Mouse (Mus musculus) E14TG2a.4 (cell line): ENCODE measurements around the gene Cfap300.

Experiments used
- H3K27me3 ChIP-seq: 2 replicates; pipeline ENCODE4 v1.6.1; 2014; ENCODE audit warnings: low read length, control low read depth; ENCODE audit not compliant: insufficient read depth
- H3K36me3 ChIP-seq: 2 replicates; pipeline ENCODE4 v1.6.1; 2014; ENCODE audit warnings: low read length, control low read depth; ENCODE audit not compliant: insufficient read depth
- H3K4me1 ChIP-seq: replicated peaks from 2 replicates; pipeline ENCODE4 v1.6.1; 2014; ENCODE audit warnings: low read depth, low read length, control low read depth
- H3K4me3 ChIP-seq: replicated peaks from 2 replicates; pipeline ENCODE4 v1.5.1; 2014; ENCODE audit warnings: mild to moderate bottlenecking, low read length
- H3K9me3 ChIP-seq: 2 replicates; pipeline ENCODE4 v1.6.1; 2014; ENCODE audit warnings: low read length, control low read depth
- CTCF ChIP-seq: conservative IDR thresholded peaks from 2 replicates; pipeline ENCODE4 v1.5.1; 2014; ENCODE audit warnings: low read length
- NANOG ChIP-seq: IDR thresholded peaks from 2 replicates; pipeline ENCODE4 v1.6.1; 2014; ENCODE audit warnings: borderline replicate concordance, low read length, mixed read lengths
- POU5F1 ChIP-seq: IDR thresholded peaks from 2 replicates; pipeline ENCODE4 v1.6.1; 2014; ENCODE audit warnings: low read length, borderline replicate concordance

Cfap300 gene

GRCm38 (mm10) chr9:8001352-8001751 lies 41.3 kb downstream of the Cfap300 start:
- TF ChIP-seq NANOG (no peak), CTCF (no peak), POU5F1 (no peak)
- H3K9me3 ChIP-seq: no peaks in the 10 kb centered on the region
- H3K4me3 ChIP-seq: no peak overlapping the region
- no peaks in the 10 kb centered on the region for H3K27me3 ChIP-seq
- H3K4me1 ChIP-seq: peaks cover 69% of the 10 kb centered on the region
- H3K36me3 ChIP-seq: peaks cover 51% of the 10 kb centered on the region

- Histone ChIP-seq H3K27me3 (no peaks in the 10 kb centered on the region), H3K4me3 (no peak overlapping the region), H3K4me1 (peaks cover 86% of the 10 kb centered on the region), H3K9me3 (no peaks in the 10 kb centered on the region), H3K36me3 (peaks cover 72% of the 10 kb centered on the region)
- no peak for TF ChIP-seq NANOG
- no peak for TF ChIP-seq POU5F1
- no peak for TF ChIP-seq CTCF
Observed at GRCm38 (mm10) chr9:7994275-7994674, 48.3 kb downstream of the Cfap300 start.

GRCm38 (mm10) chr9:7992651-7993050 lies 50.0 kb downstream of the Cfap300 start:
- H3K4me1 ChIP-seq: peaks cover 85% of the 10 kb centered on the region
- no peaks in the 10 kb centered on the region for H3K9me3 ChIP-seq
- H3K4me3 ChIP-seq: no peak overlapping the region
- peaks cover 69% of the 10 kb centered on the region for H3K36me3 ChIP-seq
- TF ChIP-seq CTCF (no peak), NANOG (no peak), POU5F1 (no peak)
- H3K27me3 ChIP-seq: no peaks in the 10 kb centered on the region

- no peak for TF ChIP-seq POU5F1
- TF ChIP-seq CTCF: no peak
- Histone ChIP-seq H3K9me3 (no peaks in the 10 kb centered on the region), H3K27me3 (no peaks in the 10 kb centered on the region), H3K4me3 (no peak overlapping the region), H3K4me1 (peaks cover 78% of the 10 kb centered on the region), H3K36me3 (peaks cover 74% of the 10 kb centered on the region)
Observed at GRCm38 (mm10) chr9:7990897-7991296, 51.7 kb downstream of the Cfap300 start.

GRCm38 (mm10) chr9:7987119-7987518 lies 55.5 kb downstream of the Cfap300 start:
- Histone ChIP-seq H3K4me1 (peaks cover 75% of the 10 kb centered on the region), H3K36me3 (peaks cover 67% of the 10 kb centered on the region), H3K4me3 (no peak overlapping the region), H3K9me3 (no peaks in the 10 kb centered on the region), H3K27me3 (no peaks in the 10 kb centered on the region)
- TF ChIP-seq POU5F1 (no peak), CTCF (no peak), NANOG (no peak)

GRCm38 (mm10) chr9:7984287-7984686 lies 58.3 kb downstream of the Cfap300 start:
- Histone ChIP-seq H3K9me3 (no peaks in the 10 kb centered on the region), H3K27me3 (no peaks in the 10 kb centered on the region), H3K4me1 (peaks cover 73% of the 10 kb centered on the region), H3K4me3 (no peak overlapping the region), H3K36me3 (peaks cover 63% of the 10 kb centered on the region)
- TF ChIP-seq POU5F1: no peak
- no peak for TF ChIP-seq CTCF
- no peak for TF ChIP-seq NANOG

- Histone ChIP-seq H3K36me3 (peaks cover 64% of the 10 kb centered on the region), H3K4me1 (peaks cover 73% of the 10 kb centered on the region), H3K4me3 (no peak overlapping the region), H3K9me3 (no peaks in the 10 kb centered on the region), H3K27me3 (no peaks in the 10 kb centered on the region)
- TF ChIP-seq NANOG: peak; percentile 24; the same call in 1 of the 2 replicates
- no peak for TF ChIP-seq POU5F1
- TF ChIP-seq CTCF: no peak
Observed at GRCm38 (mm10) chr9:7983665-7984064, 59.0 kb downstream of the Cfap300 start.

- no peak overlapping the region for H3K4me3 ChIP-seq
- H3K36me3 ChIP-seq: peaks cover 57% of the 10 kb centered on the region
- TF ChIP-seq NANOG (no peak), POU5F1 (no peak), CTCF (no peak)
- no peaks in the 10 kb centered on the region for H3K9me3 ChIP-seq
- H3K27me3 ChIP-seq: no peaks in the 10 kb centered on the region
- peaks cover 80% of the 10 kb centered on the region for H3K4me1 ChIP-seq
Observed at GRCm38 (mm10) chr9:7980162-7980561, 62.5 kb downstream of the Cfap300 start.

GRCm38 (mm10) chr9:7979153-7979916 lies 63.3 kb downstream of the Cfap300 start:
- peaks cover 78% of the 10 kb centered on the region for H3K4me1 ChIP-seq
- TF ChIP-seq POU5F1: no peak
- TF ChIP-seq NANOG: no peak
- TF ChIP-seq CTCF: no peak
- H3K9me3 ChIP-seq: no peaks in the 10 kb centered on the region
- peaks cover 64% of the 10 kb centered on the region for H3K36me3 ChIP-seq
- no peaks in the 10 kb centered on the region for H3K27me3 ChIP-seq
- H3K4me3 ChIP-seq: no peak overlapping the region
